Mouse (Mus musculus) splenic B cell, adult 2 months (primary cell): ENCODE measurements around the gene Dnah11.
"Not testable (repeated sequence)": the region's sequence is repeated elsewhere in the genome, so short reads cannot be mapped to it uniquely, and the experiment has no call there.

ENCODE experiments used
- DNase-seq: peaks from one replicate; pipeline ENCODE4 v3.0.0-alpha.2; 2011; ENCODE audit warnings: low read depth, low spot score
- H3K27me3 ChIP-seq: 2 replicates; pipeline ENCODE4 v1.6.1; 2012; ENCODE audit warnings: mild to moderate bottlenecking, low read length, moderate library complexity, mixed read lengths; ENCODE audit not compliant: control insufficient read depth, poor library complexity, insufficient read depth, severe bottlenecking
- H3K36me3 ChIP-seq: 2 replicates; pipeline ENCODE4 v1.6.1; 2012; ENCODE audit warnings: mild to moderate bottlenecking, low read length, moderate library complexity, mixed read lengths; ENCODE audit not compliant: control insufficient read depth, poor library complexity, insufficient read depth, severe bottlenecking

The Dnah11 gene

GRCm38 (mm10) chr12:117962698-117963097, 236.1 kb downstream of the Dnah11 start:
- H3K27me3 ChIP-seq: no peaks in the 10 kb centered on the region
- no peak for DNase-seq
- no peaks in the 10 kb centered on the region for H3K36me3 ChIP-seq

GRCm38 (mm10) chr12:117959213-117959612, 239.6 kb downstream of the Dnah11 start:
- no peak for DNase-seq
- no peaks in the 10 kb centered on the region for H3K27me3 ChIP-seq
- H3K36me3 ChIP-seq: no peaks in the 10 kb centered on the region

- H3K36me3 ChIP-seq: no peaks in the 10 kb centered on the region
- H3K27me3 ChIP-seq: no peaks in the 10 kb centered on the region
- no peak for DNase-seq
Measured at GRCm38 (mm10) chr12:117946823-117947704, 251.8 kb downstream of the Dnah11 start.

GRCm38 (mm10) chr12:117941947-117942346, 256.9 kb downstream of the Dnah11 start:
- Histone ChIP-seq H3K27me3 (no peaks in the 10 kb centered on the region), H3K36me3 (no peaks in the 10 kb centered on the region)
- peak; percentile 5 for DNase-seq

- Histone ChIP-seq H3K36me3 (no peaks in the 10 kb centered on the region), H3K27me3 (no peaks in the 10 kb centered on the region)
- DNase-seq: no peak
Measured at GRCm38 (mm10) chr12:117938214-117938613, 260.6 kb downstream of the Dnah11 start.

GRCm38 (mm10) chr12:117932026-117932425, 266.8 kb downstream of the Dnah11 start:
- Histone ChIP-seq H3K36me3 (no peaks in the 10 kb centered on the region), H3K27me3 (no peaks in the 10 kb centered on the region)
- no peak for DNase-seq

GRCm38 (mm10) chr12:117929768-117930167, 269.1 kb downstream of the Dnah11 start:
- DNase-seq: no peak
- Histone ChIP-seq H3K36me3 (no peaks in the 10 kb centered on the region), H3K27me3 (no peaks in the 10 kb centered on the region)

GRCm38 (mm10) chr12:117915826-117916588, 282.8 kb downstream of the Dnah11 start:
- no peak for DNase-seq
- H3K36me3 ChIP-seq: no peaks in the 10 kb centered on the region
- H3K27me3 ChIP-seq: no peaks in the 10 kb centered on the region

GRCm38 (mm10) chr12:117914613-117915245, 284.1 kb downstream of the Dnah11 start:
- Histone ChIP-seq H3K27me3 (no peaks in the 10 kb centered on the region), H3K36me3 (no peaks in the 10 kb centered on the region)
- no peak for DNase-seq

GRCm38 (mm10) chr12:117911396-117911795, 287.4 kb downstream of the Dnah11 start:
- no peaks in the 10 kb centered on the region for H3K27me3 ChIP-seq
- DNase-seq: no peak
- no peaks in the 10 kb centered on the region for H3K36me3 ChIP-seq

- not testable (repeated sequence) for H3K36me3 ChIP-seq, DNase-seq, H3K27me3 ChIP-seq
Measured at GRCm38 (mm10) chr12:117905232-117905840, 293.5 kb downstream of the Dnah11 start.

- no peak for DNase-seq
- Histone ChIP-seq H3K27me3 (no peaks in the 10 kb centered on the region), H3K36me3 (no peaks in the 10 kb centered on the region)
Measured at GRCm38 (mm10) chr12:117903671-117904070, 295.2 kb downstream of the Dnah11 start.

- not testable (repeated sequence) for H3K27me3 ChIP-seq, DNase-seq, H3K36me3 ChIP-seq
Measured at GRCm38 (mm10) chr12:117901352-117901751, 297.5 kb downstream of the Dnah11 start.

- H3K36me3 ChIP-seq, DNase-seq, H3K27me3 ChIP-seq: not testable (repeated sequence)
Measured at GRCm38 (mm10) chr12:117900798-117901197, 298.0 kb downstream of the Dnah11 start.
